Mouse (Mus musculus) heart, postnatal 0 days (tissue): ENCODE data around the gene Phgr1.

Experiments used
- CTCF ChIP-seq: IDR thresholded peaks from 2 replicates; pipeline ENCODE4 v1.5.1; 2016; ENCODE audit warnings: antibody characterized with exemption, control low read depth, low read depth
- EP300 ChIP-seq: IDR thresholded peaks from 2 replicates; pipeline ENCODE4 v1.6.1; 2016; ENCODE audit warnings: antibody characterized with exemption, low read depth

GRCm38 (mm10) chr2:118760311-118761025 is 12.1 kb upstream of the Phgr1 start:
- TF ChIP-seq CTCF (no peak), EP300 (no peak)
